Mouse (Mus musculus) CH12F3 (cell line): ENCODE results near the gene Zfp664.

Source experiments
- in situ Hi-C: fragments of 300-500 bp; cut with MboI; formaldehyde crosslinking; loops from 2 replicates; pipeline ENCODE4 v1.14.3; 2020; ENCODE audit warnings: low sequenced_read_pairs

Gene Zfp664

DNA sequence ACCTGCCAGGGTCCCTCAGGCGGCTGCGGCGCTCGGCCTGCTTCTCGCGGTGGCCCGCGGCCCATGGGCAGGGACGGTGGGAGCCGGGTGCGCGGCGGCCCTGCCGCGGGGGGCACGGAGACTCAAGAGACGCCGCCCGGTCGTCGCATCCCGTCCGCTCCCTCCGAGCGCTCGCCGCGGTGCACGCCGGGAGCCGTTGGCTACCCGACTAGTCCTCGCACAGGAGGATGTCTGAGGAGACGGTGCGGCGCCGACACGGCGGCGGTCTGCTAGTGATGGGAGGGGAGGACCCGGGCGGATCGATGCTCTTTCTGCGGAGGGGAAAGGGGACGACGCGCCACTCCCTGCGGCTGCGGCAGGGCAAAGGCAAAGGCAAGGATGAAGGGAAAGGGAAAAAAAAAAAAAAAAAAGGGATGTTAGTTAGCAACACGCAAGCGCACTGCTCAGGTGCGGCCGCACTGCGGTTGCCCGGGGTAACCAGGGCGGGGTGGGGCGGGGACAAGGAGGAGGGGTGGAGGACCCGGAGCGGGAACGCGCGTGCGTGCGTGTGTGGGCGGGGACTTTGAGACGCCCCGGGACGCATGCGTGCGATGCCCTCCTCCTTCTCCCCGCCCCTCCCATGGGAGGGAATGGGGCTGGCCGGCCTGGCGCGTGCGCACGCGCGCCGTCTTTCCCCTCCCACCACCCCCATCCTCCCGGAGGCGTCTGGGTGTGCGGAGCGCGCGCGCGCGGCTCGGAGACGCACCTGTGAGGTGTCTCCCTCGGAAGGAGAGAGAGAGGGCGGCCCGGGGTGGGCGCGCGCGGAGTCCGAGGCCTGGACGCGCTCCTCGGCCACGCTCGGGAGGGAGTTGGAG, at the start of gene Zfp664, which contains the start of gene Ccdc92:
TSS of gene Zfp664 (plus strand) at position 679 of the 854 bp plus-strand sequence.
TSS of gene Ccdc92 (minus strand) at position 412 of the 854 bp plus-strand sequence.
- in situ Hi-C loops: no loop called here

DNA sequence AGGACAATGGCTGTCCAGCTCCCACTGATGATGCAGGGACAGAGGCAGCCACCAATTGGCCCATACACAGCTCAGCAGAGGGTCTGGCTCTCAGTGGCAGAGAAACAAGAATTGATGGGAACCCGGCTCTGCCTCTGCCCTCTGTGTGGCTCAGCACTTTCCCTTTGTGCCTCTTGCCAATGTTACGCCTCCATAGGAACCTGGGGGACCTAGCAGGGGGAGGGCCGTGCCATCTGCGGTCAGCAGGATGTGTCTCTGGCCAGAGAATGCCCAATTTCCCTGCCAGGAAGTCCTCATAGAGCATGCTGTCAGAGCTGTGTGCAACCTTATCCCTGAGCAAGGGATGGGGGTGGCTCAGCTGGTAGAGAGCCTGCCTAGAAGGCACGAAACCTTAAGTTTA, 47.7 kb upstream of the Zfp664 start:
- in situ Hi-C loops: no loop called here

DNA sequence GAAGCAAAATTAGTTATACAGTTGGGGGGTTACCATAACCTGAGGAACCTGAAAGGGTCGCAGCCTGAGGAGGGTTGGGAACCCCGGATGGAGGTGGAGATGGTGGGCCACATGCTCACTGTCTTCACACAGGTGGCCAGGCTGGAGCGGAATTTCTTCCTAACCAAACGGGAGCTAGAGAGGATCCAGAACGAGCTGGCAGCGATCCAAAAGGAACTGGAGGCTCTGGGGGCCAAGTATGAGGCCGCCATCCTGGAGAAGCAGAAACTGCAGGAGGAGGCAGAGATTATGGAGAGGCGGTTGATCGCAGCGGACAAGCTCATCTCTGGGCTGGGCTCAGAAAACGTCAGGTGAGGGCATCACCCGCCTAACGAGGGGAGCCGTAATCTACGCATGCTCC, 45.4 kb upstream of the Zfp664 start:
- in situ Hi-C loops: no loop called here

DNA sequence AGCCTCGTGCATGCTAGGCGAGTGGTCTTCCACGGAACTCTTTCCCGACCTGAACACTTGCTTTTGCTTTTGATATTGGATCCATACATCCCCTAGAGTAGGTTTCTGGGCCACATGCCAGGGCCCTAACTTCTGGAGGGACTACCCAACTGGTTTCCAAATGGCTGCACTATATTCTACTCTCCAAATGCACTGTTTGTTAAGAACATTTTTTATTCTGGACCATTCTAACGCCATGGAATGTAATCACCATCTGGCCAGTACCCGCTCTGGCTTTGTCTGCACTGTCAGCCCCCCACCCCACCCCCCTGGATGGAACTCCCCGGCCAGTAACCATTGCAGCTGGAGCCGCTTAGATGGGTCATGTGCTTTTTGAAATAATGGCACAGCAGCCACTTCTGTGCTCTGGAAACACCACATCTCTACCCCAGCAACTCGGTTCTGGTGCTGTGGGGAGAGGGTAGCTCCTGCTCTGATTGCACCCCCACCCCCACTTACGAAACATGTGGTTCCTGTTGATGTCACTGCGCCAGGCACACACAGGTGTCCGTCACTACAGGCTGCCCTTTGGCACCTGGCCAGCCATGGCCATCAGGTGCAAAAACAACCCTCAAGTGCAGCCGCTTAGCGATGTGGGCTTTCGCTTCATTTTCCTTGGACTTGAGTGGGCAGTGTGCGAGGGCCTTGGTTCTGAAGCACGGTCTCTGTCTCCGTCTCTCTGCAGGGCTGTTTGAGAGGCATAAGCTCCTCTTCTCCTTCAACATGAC, 40.2 kb upstream of the Zfp664 start:
- in situ Hi-C loops: no loop called here

DNA sequence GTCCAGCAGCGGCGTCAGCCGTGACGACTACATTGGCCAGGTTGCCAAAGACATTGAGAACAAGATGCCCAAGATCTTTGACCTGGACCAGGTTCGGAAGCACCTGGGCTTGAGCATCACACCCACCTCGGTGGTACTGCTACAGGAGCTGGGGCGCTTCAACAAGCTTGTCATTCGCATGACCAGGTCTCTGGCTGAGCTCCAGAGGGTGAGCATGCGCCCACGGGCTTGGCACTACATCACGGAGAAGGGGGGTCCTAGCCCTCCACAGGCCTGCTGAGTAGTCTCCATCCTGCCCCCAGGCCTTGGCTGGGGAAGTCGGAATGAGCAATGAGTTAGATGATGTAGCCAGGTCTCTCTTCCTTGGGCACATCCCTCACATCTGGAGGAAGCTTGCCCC, 32.2 kb upstream of the Zfp664 start:
- in situ Hi-C loops: no loop called here

DNA sequence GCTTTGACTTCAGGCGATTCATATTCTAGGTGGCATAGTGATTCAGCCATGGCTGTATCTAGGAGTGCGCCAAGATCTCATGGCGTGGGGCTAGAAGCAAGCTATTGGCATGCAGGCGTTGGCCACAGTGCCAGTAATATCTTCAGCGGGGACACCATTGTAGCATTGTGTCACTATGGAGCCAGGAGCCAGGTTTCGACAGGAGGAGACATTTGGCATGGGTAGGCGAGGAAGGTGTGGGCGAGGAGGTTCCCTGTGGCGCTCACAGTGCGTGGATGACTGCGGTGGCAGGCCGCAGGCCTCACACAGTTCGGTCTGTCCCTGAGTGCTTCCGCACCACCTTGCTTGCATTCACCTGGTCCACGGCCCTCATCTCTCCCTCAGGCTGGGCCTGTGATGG, 27.3 kb upstream of the Zfp664 start:
- in situ Hi-C loops: no loop called here

DNA sequence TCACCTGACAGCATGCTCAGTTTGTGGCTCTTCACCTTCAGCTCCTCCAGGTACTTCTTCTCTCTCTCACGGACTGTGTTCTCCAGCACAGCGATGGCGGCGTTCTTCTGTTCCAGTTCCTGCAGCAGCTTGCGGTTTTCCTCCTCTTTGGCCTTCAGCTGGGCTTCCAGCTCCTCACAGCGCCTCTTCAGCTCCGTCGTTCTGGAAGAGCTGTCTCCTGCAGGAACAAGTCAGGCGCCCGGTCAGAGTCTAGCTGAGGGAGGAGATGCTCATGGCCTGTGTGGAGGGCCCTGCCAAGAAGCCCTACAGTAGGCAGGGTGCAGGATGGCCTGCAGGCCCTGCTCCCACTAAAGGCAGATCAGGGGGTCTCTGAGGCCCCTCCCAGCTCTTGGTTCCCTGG, 26.4 kb upstream of the Zfp664 start:
- in situ Hi-C loops: no loop called here

DNA sequence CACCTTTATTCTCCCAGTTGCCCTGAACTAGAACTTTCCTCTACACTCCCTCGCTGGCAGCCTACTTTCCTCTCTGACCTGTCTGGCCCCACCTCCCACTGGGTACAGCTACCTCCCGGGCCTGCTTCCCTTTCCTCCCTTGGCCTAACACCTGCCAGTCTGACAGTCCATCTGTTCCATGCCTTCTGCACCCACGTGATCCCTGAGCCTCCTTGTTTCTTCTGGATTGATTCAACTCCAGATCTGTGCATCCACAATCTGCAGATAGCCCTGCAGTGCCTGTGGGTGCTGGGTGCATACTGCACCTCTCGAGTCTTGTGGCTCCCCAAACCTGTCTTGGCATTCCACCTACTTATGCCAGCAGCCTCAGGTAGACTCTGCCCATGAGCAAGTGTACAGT, 25.9 kb upstream of the Zfp664 start:
- in situ Hi-C loops: no loop called here

DNA sequence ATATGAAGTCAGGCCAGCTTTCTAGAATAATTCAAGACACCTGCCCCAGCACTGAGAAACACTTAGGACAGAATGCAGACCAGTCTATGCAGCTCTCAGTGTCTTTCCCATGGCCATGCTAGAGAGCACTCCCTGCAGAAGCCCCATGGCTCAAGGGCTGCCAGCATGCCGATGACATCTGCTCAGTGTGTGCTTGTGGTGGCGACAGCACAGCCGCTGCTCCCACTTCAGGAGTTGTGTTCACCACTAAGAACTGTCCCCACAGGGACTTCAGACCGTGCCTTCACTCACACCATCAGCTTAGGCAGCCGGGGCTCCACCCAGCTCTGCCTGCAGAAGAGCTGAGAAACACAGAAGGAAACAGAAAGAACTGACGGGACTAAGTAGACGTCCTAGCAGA, 22.3 kb upstream of the Zfp664 start:
- in situ Hi-C loops: no loop called here

DNA sequence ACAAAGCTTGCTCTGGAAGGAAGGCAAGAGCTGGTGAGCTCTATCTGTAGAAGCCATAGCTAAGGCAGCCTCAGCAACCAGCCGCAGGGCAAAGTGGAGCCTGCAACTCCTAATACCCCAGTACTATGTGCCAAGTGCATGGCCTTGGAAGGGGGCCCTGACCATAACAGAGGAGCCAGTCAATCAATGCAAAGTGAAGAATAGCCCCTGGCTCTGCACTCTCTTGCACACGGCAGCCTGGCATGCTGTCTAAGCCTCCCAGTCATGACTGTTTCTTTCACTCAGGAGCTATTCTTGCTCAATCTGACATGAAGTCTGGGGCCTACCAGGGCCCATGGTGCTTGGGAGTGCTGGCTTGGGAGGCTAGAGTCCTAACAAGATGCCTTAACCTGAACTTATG, 21.8 kb upstream of the Zfp664 start:
- in situ Hi-C loops: no loop called here

DNA sequence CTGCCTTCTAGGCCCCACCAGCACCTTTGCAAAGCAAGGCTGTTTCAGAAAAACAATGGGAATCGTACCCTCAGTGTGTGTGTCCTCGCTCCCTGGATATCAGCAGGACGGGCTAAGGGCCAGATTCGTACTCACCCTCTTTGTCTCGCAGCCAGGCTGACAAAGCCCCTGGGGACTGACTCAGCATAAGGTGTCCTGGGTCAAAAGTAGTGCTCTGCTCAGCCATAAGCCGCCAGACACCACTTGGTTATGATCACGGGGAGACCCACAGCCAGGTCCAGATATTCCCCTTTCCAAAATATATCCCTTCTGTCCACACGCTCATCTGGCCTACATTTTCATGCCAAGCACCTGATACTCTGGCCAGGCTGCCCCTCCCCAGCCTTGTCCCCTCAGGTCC, 19.1 kb upstream of the Zfp664 start:
- in situ Hi-C loops: no loop called here

DNA sequence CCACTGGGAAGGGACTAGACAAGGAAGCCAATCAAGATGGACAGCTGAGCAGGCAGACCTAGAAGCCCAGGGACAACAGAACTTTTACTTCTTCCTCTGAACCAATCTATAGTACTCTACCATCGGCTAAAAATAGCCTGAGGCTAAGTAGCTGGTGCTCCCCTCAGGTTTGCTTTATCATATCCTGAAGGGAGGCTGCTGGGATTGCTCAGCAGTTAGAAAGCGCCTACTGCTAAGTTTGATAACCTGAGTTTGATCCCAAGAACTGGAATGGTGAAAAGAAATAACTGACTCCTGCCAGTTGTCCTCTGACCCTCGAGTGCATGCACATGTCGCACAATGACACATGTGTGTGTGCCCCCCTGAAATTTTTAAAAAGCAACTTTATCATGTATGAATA, 17.6 kb upstream of the Zfp664 start:
- in situ Hi-C loops: no loop called here

DNA sequence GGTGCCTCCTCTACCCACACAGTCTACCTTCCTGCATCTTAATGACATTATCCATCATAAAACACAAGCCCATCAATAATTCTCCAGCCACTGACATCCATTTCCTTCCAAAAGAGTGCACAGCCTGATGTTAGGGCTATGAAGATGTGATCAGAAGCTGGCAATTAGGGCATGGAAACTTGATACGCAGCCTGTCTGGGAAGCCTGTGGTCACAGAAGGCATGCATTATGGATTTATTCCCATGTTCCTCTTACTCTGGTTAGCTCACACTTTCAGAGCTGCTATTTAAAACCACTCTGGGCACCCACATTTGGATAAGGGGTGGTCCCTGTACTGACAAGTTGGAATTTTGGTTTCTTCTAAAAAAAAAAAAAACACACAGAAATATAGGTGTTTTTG, 15.5 kb upstream of the Zfp664 start:
- in situ Hi-C loops: no loop called here

DNA sequence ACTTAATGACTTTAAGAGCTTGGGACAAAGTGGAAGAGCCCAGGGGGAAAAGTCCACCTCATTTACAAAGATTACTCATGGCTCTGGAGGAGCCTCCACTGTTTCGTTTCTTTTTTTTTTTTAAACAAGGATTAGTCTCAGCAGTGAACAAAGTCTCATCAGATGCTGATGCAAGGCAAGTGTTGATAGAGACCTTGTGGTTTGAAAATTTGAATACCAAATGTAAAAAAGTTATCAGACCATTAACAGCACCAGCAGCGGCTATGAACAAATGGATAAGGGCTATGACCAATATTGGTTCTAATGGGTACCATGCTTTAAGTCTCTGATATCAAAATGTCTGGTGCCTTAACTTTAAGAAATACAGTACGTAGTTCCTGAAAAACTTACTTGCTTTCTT, 13.5 kb upstream of the Zfp664 start:
- in situ Hi-C loops: no loop called here

DNA sequence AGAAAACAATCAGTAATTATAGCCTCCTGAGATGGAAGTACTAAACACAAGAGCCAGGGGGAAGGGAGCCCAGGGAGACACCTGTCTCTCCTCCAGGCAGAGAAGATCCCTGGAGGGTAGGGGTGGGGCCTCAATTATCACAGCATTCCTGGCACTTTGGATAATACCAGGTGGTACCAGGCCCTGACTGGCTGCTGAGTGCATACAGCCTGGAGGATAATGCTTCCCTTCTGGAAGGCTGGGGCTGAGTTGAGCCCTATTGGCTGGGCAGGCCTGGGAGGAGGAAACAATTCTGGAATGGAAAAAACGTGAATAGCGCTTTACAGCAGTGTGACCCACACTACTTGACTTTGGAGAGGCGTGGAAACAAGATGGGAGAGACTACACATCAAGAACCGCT, 10.9 kb upstream of the Zfp664 start:
- in situ Hi-C loops: no loop called here

DNA sequence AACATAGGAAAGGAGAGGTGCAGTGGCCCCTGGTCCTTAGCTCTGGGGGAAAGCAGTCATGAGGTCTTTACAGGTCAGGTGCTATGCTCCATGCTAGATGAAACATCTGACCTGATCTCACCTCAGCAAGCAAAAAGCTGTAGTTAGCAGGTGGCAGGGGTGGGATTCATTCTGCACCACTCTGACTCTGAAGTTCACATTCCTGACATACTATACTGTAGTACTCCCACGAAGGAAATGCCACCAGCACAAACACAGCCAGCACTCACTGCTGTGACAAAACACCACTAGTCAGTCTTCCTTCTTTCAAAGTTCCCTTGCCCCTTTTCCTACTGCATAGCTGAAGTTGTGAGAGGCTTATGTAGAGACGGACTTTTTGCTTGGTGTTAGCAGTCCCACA, 10.2 kb upstream of the Zfp664 start:
- in situ Hi-C loops: no loop called here

DNA sequence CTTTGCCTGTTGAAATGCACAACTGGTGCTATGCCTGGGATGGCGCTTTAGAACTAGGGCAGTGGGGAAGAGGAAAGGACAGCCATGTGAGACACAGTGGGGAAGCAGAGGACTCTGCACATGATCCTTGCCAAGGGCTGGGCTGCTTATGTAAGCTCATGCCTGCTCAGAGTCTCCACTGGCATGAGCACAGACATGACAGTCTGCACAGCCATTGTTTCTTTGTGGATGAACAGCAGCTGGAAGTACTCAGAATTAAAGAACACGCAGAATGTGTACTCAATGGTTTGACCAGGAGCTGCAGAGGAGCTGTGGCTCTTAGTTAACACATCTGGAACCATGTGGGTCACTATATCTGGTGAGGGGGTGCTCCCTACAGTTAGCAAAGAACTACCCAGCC, 9.4 kb upstream of the Zfp664 start:
- in situ Hi-C loops: no loop called here

DNA sequence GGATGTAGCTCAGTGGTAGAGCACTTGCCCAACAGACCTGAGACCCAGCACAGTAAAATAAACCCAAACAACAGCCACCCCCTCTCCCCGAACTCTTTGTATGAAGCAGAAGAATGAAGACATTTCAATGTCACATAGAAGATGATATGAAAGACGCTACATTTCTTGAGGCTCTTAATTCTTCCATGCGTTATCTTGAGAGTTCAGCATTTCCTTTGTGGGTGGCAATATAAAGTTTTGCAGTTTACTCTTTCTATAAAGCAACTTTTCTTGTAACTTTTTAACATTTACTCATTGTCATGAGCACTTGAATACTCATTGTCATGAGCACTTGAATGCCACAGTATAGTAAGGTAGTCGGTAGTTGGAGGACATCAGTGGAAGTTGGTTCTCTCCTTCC, 8.3 kb upstream of the Zfp664 start:
- in situ Hi-C loops: no loop called here

DNA sequence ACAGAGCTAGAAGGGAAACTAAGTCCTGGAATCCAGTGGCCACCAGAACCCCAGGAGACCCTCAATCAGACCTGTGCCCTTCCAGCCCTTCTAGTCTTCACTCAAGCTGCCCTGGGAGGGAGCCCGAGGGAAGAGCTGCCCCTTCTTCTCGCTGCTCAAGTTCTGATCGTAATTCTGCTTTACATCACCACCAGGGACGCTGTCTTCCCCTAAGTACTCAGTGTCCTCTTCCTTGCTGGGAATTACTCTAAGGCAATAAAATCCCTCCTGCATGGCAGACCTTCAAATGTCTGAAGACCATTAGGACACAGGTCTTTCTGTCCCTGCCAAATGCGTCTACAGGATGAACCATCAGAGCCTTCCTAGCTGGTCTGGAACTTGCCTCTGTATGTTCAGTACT, 2.5 kb upstream of the Zfp664 start:
- in situ Hi-C loops: no loop called here

DNA sequence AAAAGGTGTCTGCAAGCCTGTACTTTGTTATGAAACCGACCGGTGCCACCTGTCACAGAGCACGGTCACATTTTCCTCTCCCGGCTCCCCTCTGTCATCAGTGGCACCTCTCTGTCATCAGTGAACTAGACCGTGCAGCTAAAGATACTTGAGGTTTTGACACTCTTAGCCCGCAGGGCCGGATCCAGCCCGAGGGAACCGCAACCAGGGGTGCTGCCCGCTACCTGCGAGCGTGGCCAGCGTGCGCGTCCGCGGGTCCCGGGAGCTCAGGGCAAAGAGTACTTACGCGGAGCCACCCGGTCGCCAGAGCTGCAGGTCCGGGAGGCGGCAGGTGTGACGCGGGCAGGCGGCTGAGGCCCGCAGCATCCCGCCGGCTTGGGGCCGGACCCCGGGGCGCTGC, 1.0 kb upstream of the Zfp664 start:
- in situ Hi-C loops: no loop called here

DNA sequence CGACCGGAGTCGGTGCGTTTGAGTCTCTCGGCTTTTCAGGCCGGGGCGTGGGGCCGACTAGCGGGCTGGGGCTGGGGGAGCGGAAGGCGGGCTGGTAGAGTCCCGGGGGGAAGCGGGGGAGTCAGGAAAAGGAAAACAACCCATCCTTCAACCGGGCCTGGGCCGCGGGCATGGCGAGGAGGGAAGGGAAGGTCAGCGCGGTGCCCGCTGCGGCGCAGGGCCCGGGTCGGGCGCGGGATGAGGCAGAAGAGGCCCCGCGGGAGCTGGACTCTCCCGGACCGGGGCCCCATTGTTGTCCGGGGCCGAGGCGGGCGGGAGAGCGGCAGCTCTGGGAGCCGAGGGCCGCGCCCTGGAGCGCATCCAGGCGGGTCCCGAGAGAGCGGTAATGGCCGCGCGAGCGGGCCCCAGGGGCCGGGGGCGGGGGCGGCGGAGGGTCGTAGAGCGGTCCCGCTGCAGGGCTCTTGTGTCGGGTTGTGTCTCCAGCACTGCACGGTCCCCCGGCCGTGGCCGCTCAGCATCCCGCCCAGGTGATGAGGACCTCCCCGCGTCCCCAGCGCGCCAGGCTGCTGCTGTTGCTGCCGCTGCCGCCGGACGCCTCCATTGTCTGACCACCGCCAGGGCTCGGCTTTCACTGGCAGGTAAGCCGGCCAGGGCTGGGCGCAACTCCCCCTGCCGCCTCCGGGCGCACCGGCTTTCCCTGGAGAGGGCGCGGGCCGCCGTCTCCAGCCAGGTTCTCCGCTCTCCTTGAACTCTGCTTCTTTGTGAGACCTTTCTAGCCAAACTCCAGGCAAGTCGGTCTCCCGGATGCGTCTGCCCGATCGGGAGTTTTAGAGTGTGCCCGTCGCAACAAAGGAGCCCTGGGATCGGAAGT, 615 bp downstream of the Zfp664 start:
- in situ Hi-C loops: no loop called here
